Mouse (Mus musculus): ENCODE results near the gene Nags. TPM values are rescaled to one million over a fixed set of nuclear protein-coding genes. Genes with fewer than 3 reads are reported as not detected.

The Nags gene
- total RNA-seq, 2 experiments from 2014 or later = 0.39 TPM; not detected in 1

Other genes with a start within 250 kb of the Nags start
- not detected in 2 replicates for gene Sost, start 178.5 kb upstream of the Nags start, total RNA-seq (2015)
- not detected in 2 replicates for gene Sost, start 178.5 kb upstream of the Nags start, total RNA-seq (2017)
- gene Cfap97d1, start 161.2 kb upstream of the Nags start, total RNA-seq (2015) = not detected in 2 replicates
- not detected in 2 replicates for gene Cfap97d1, start 161.2 kb upstream of the Nags start, total RNA-seq (2017)
- gene Dusp3, start 158.5 kb upstream of the Nags start, total RNA-seq (2015) = 3.4 and 4.7 TPM in 2 replicates
- 1.4 and 4.1 TPM in 2 replicates for gene Dusp3, start 158.5 kb upstream of the Nags start, total RNA-seq (2017)
- not detected in 2 replicates for gene Mpp3, start 117.1 kb upstream of the Nags start, total RNA-seq (2015)
- gene Mpp3, start 117.1 kb upstream of the Nags start, total RNA-seq (2017) = not detected in 2 replicates
- gene Cd300lg, start 104.0 kb upstream of the Nags start, total RNA-seq (2015) = 0.66 and 1.3 TPM in 2 replicates
- 0.71 and 1.1 TPM in 2 replicates for gene Cd300lg, start 104.0 kb upstream of the Nags start, total RNA-seq (2017)
- gene Mpp2, start 57.0 kb upstream of the Nags start, total RNA-seq (2015) = 0.22 and 0.24 TPM in 2 replicates
- 0.08 and 0.71 TPM in 2 replicates for gene Mpp2, start 57.0 kb upstream of the Nags start, total RNA-seq (2017)
- gene Ppy, start 44.2 kb upstream of the Nags start, total RNA-seq (2015) = not detected in 2 replicates
- not detected in 2 replicates for gene Ppy, start 44.2 kb upstream of the Nags start, total RNA-seq (2017)
- not detected in 2 replicates for gene Pyy, start 37.7 kb upstream of the Nags start, total RNA-seq (2015)
- gene Pyy, start 37.7 kb upstream of the Nags start, total RNA-seq (2017) = not detected in 2 replicates
- gene Tmem101, start 10.9 kb downstream of the Nags start, total RNA-seq (2015) = 8.1 and 11.5 TPM in 2 replicates
- 14.9 and 17.5 TPM in 2 replicates for gene Tmem101, start 10.9 kb downstream of the Nags start, total RNA-seq (2017)
- 127 and 133 TPM in 2 replicates for gene Lsm12, start 39.8 kb downstream of the Nags start, total RNA-seq (2015)
- gene Lsm12, start 39.8 kb downstream of the Nags start, total RNA-seq (2017) = 67.8 and 79.1 TPM in 2 replicates
- 106 and 144 TPM in 2 replicates for gene G6pc3, start 44.1 kb downstream of the Nags start, total RNA-seq (2015)
- 61.8 and 65.0 TPM in 2 replicates for gene G6pc3, start 44.1 kb downstream of the Nags start, total RNA-seq (2017)
- 18.6 and 20.6 TPM in 2 replicates for gene Hdac5, start 84.7 kb downstream of the Nags start, total RNA-seq (2015)
- gene Hdac5, start 84.7 kb downstream of the Nags start, total RNA-seq (2017) = 18.7 and 22.1 TPM in 2 replicates
- gene BC030867, start 103.4 kb downstream of the Nags start, total RNA-seq (2015) = 20.7 and 21.1 TPM in 2 replicates
- 5.9 and 6.7 TPM in 2 replicates for gene BC030867, start 103.4 kb downstream of the Nags start, total RNA-seq (2017)
- 1.5 and 2.0 TPM in 2 replicates for gene Asb16, start 123.2 kb downstream of the Nags start, total RNA-seq (2015)
- gene Asb16, start 123.2 kb downstream of the Nags start, total RNA-seq (2017) = 0.54 and 0.58 TPM in 2 replicates
- gene Tmub2, start 139.4 kb downstream of the Nags start, total RNA-seq (2015) = 15.3 and 16.3 TPM in 2 replicates
- 21.4 and 24.8 TPM in 2 replicates for gene Tmub2, start 139.4 kb downstream of the Nags start, total RNA-seq (2017)
- gene Atxn7l3, start 151.1 kb downstream of the Nags start, total RNA-seq (2015) = 19.0 and 19.1 TPM in 2 replicates
- gene Atxn7l3, start 151.1 kb downstream of the Nags start, total RNA-seq (2017) = 19.5 and 25.6 TPM in 2 replicates
- gene Ubtf, start 174.2 kb downstream of the Nags start, total RNA-seq (2015) = 31.7 and 34.1 TPM in 2 replicates
- 131 and 155 TPM in 2 replicates for gene Ubtf, start 174.2 kb downstream of the Nags start, total RNA-seq (2017)
- gene Slc4a1, start 220.7 kb downstream of the Nags start, total RNA-seq (2015) = 1.1 and 2.0 TPM in 2 replicates
- gene Slc4a1, start 220.7 kb downstream of the Nags start, total RNA-seq (2017) = 0.61 and 0.62 TPM in 2 replicates
- gene Rundc3a, start 247.9 kb downstream of the Nags start, total RNA-seq (2015) = not detected in 2 replicates
- not detected in 2 replicates for gene Rundc3a, start 247.9 kb downstream of the Nags start, total RNA-seq (2017)

Data from megakaryocyte progenitor cell, adult 5-6 weeks (primary cell).